Mouse (Mus musculus) myocyte (in vitro differentiated cells): ENCODE measurements around the gene Snai1.

ENCODE experiments used
- CEBPB ChIP-seq: IDR thresholded peaks from 2 replicates; pipeline ENCODE4 v1.6.1; 2011; ENCODE audit warnings: mild to moderate bottlenecking, moderate library complexity; ENCODE audit not compliant: poor library complexity, insufficient read depth, severe bottlenecking
- E2F4 ChIP-seq: IDR thresholded peaks from one replicate; pipeline ENCODE4 v1.6.1; 2011; ENCODE audit warnings: mild to moderate bottlenecking, control low read depth, moderate library complexity; ENCODE audit not compliant: insufficient read depth
- MAX ChIP-seq: IDR thresholded peaks from one replicate; pipeline ENCODE4 v1.6.1; 2011; ENCODE audit warnings: low read depth, mild to moderate bottlenecking, control low read depth
- MYOD1 ChIP-seq, 3 experiments: IDR thresholded peaks; one replicate each; pipeline ENCODE4 v1.6.1; 2011; ENCODE audit warnings: control low read depth in 2 of 3, low read depth in 2 of 3, mild to moderate bottlenecking in 2 of 3, moderate library complexity in 1 of 3; ENCODE audit not compliant: insufficient read length in 2 of 3, control insufficient read depth in 1 of 3
- MYOG ChIP-seq, 3 experiments: IDR thresholded peaks; one replicate each; pipeline ENCODE4 v1.6.1; 2011; ENCODE audit warnings: control low read depth in 2 of 3, low read depth in 2 of 3, mild to moderate bottlenecking in 2 of 3; ENCODE audit not compliant: insufficient read length in 2 of 3, control insufficient read depth in 1 of 3, insufficient read depth in 1 of 3
- POLR2A ChIP-seq: IDR thresholded peaks from one replicate; pipeline ENCODE4 v1.6.1; 2011; ENCODE audit warnings: low read depth, mild to moderate bottlenecking, control low read depth, moderate library complexity; ENCODE audit not compliant: insufficient read length
- POLR2AphosphoS2 ChIP-seq: IDR thresholded peaks from one replicate; pipeline ENCODE4 v1.6.1; 2011; ENCODE audit warnings: low read depth, control low read depth; ENCODE audit not compliant: insufficient read length
- REST ChIP-seq: IDR thresholded peaks from one replicate; pipeline ENCODE4 v1.6.1; 2011; ENCODE audit warnings: mild to moderate bottlenecking, control low read depth, moderate library complexity; ENCODE audit not compliant: insufficient read depth, insufficient read length
- TCF12 ChIP-seq: IDR thresholded peaks from one replicate; pipeline ENCODE4 v1.6.1; 2011; ENCODE audit warnings: mild to moderate bottlenecking, control low read depth; ENCODE audit not compliant: poor library complexity, insufficient read depth, severe bottlenecking
- USF1 ChIP-seq: IDR thresholded peaks from one replicate; pipeline ENCODE4 v1.6.1; 2011; ENCODE audit warnings: low read depth, mild to moderate bottlenecking, control low read depth, moderate library complexity

DNA sequence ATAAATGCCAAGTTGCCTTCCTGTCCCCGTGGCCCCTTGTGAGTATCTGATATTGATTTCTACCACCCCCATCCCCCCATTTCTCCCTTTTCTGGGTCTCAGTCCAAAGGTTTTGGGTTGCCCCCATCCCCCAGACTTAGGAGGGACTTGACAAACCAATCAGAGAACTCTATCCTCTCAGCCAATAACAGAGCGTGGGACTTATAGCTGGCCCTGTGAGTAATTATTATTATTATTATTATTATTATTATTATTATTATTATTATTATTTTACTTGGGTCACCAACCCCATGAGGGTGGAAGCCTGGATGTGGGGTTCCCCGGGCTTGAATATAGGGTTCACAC is 27.3 kb downstream of the Snai1 start:
- no peak for TF ChIP-seq POLR2A
- TF ChIP-seq MYOD1 (IDR thresholded peaks at IDR 0.05; ENCODE audit: control insufficient read depth in 1 of 3, insufficient read length in 2 of 3, low read depth in 2 of 3), result no peak
- TF ChIP-seq E2F4, result no peak
- no peak for TF ChIP-seq REST
- TF ChIP-seq USF1, result no peak
- TF ChIP-seq TCF12, result no peak
- no peak for TF ChIP-seq POLR2AphosphoS2
- TF ChIP-seq MAX, result no peak
- no peak for TF ChIP-seq CEBPB
- no peak for TF ChIP-seq MYOG (IDR thresholded peaks at IDR 0.05; ENCODE audit: control insufficient read depth in 1 of 3, insufficient read depth in 1 of 3, insufficient read length in 2 of 3, low read depth in 2 of 3)
